Mouse (Mus musculus) intestine, embryonic 16.5 days (tissue): ENCODE measurements around the gene Gjd2. TPM values are rescaled to one million over a fixed set of nuclear protein-coding genes. Genes with fewer than 3 reads are reported as not detected.

Experiments used
- ATAC-seq: fragments of 200-750 bp; cut with Nextera tagmentation; 2 replicates; pipeline ENCODE4 v1.8.0; 2017; ENCODE audit warnings: moderate TSS enrichment, moderate library complexity
- H3K27ac ChIP-seq: fragments of 300-500 bp; sonication (generic); 2 replicates; pipeline ENCODE4 v1.5.1; 2014; ENCODE audit warnings: mild to moderate bottlenecking, low read length
- H3K27me3 ChIP-seq: fragments of 300-500 bp; sonication (generic); replicated peaks from 2 replicates; pipeline ENCODE4 v1.6.1; 2014; ENCODE audit warnings: low read length, control low read depth, mixed read lengths; ENCODE audit not compliant: control insufficient read depth, insufficient read depth
- H3K36me3 ChIP-seq: fragments of 300-500 bp; sonication (generic); 2 replicates; pipeline ENCODE4 v1.6.1; 2014; ENCODE audit warnings: low read length, control low read depth; ENCODE audit not compliant: control insufficient read depth, insufficient read depth
- H3K4me1 ChIP-seq: fragments of 300-500 bp; sonication (generic); 2 replicates; pipeline ENCODE4 v1.6.1; 2014; ENCODE audit warnings: low read length, control low read depth, mixed read lengths; ENCODE audit not compliant: control insufficient read depth, insufficient read depth
- H3K4me2 ChIP-seq: fragments of 300-500 bp; sonication (generic); 2 replicates; pipeline ENCODE4 v1.6.1; 2014; ENCODE audit warnings: low read depth, low read length, control low read depth
- H3K4me3 ChIP-seq: fragments of 300-500 bp; sonication (generic); 2 replicates; pipeline ENCODE4 v1.5.1; 2014; ENCODE audit warnings: mild to moderate bottlenecking, low read length
- H3K9ac ChIP-seq: fragments of 300-500 bp; sonication (generic); 2 replicates; pipeline ENCODE4 v1.6.1; 2014; ENCODE audit warnings: low read depth, low read length
- H3K9me3 ChIP-seq: fragments of 300-500 bp; sonication (generic); 2 replicates; pipeline ENCODE4 v1.6.1; 2016; ENCODE audit warnings: low read length, control low read depth; ENCODE audit not compliant: control insufficient read depth
- WGBS: fragments of 180-500 bp; shearing (Covaris S2); extraction: QIAGEN DNeasy Blood & Tissue Kit; methylation state at CpG from one replicate; pipeline ENCODE4 v1.1.7; 2014; 5-methylcytosine and 5-hydroxymethylcytosine counted together
- polyA plus RNA-seq: library from polyadenylated mRNA; unstranded; fragments of >200 nt; fragmentation: Nextera tagmentation; extraction: Ambion mirVana; gene quantifications from 2 replicates; pipeline ENCODE4 v1.2.1, GENCODE M21; 2015

The Gjd2 gene
- polyA plus RNA-seq, 1 experiment from 2014 or later, result 0.59 TPM

GRCm38 (mm10) chr2:114019474-114020209 is 6.2 kb upstream of the Gjd2 start:
- no peaks in the 10 kb centered on the region for H3K9me3 ChIP-seq
- no peak overlapping the region for H3K27ac ChIP-seq
- ATAC-seq, result no peak
- H3K4me1 ChIP-seq, result no peaks in the 10 kb centered on the region
- H3K4me3 ChIP-seq, result no peak overlapping the region
- no peaks in the 10 kb centered on the region for H3K36me3 ChIP-seq
- H3K4me2 ChIP-seq, result no peak overlapping the region
- 80% methylated on average over 11 of the region's 11 CpGs for WGBS
- no peak overlapping the region for H3K9ac ChIP-seq
- peaks cover 5% of the 10 kb centered on the region; the same call in 1 of the 2 replicates for H3K27me3 ChIP-seq

- Histone ChIP-seq H3K9me3 (no peaks in the 10 kb centered on the region), H3K27me3 (peaks cover 20% of the 10 kb centered on the region), H3K4me3 (no peak overlapping the region), H3K36me3 (no peaks in the 10 kb centered on the region), H3K27ac (no peak overlapping the region), H3K9ac (no peak overlapping the region), H3K4me2 (no peak overlapping the region), H3K4me1 (peaks cover 5% of the 10 kb centered on the region; the same call in 1 of the 2 replicates)
- 30% methylated on average over 10 of the region's 10 CpGs for WGBS
- no peak for ATAC-seq
These were observed 4.7 kb upstream of the Gjd2 start for GRCm38 (mm10) chr2:114018136-114018535.

GRCm38 (mm10) chr2:114014839-114015238 is 1.4 kb upstream of the Gjd2 start:
- ATAC-seq, result no peak
- H3K4me3 ChIP-seq, result no peak overlapping the region
- H3K9ac ChIP-seq, result no peak overlapping the region
- H3K27ac ChIP-seq, result no peak overlapping the region
- peaks cover 5% of the 10 kb centered on the region; the same call in 1 of the 2 replicates for H3K4me1 ChIP-seq
- 77% methylated on average over 6 of the region's 6 CpGs for WGBS
- no peaks in the 10 kb centered on the region for H3K36me3 ChIP-seq
- H3K27me3 ChIP-seq, result peaks cover 29% of the 10 kb centered on the region
- H3K9me3 ChIP-seq, result no peaks in the 10 kb centered on the region
- H3K4me2 ChIP-seq, result no peak overlapping the region

- H3K27me3 ChIP-seq, result peaks cover 29% of the 10 kb centered on the region
- no peak overlapping the region for H3K9ac ChIP-seq
- H3K36me3 ChIP-seq, result no peaks in the 10 kb centered on the region
- H3K9me3 ChIP-seq, result no peaks in the 10 kb centered on the region
- H3K27ac ChIP-seq, result no peak overlapping the region
- 1% methylated on average over 13 of the region's 13 CpGs for WGBS
- H3K4me1 ChIP-seq, result peaks cover 5% of the 10 kb centered on the region; the same call in 1 of the 2 replicates
- H3K4me2 ChIP-seq, result peak overlapping the region; percentile 70
- no peak for ATAC-seq
- H3K4me3 ChIP-seq, result peak overlapping the region; percentile 43
These were observed 427 bp upstream of the Gjd2 start for GRCm38 (mm10) chr2:114013846-114014245.

- ATAC-seq, result peak; percentile 28; the same call in 1 of the 2 replicates
- H3K4me2 ChIP-seq, result peak overlapping the region; percentile 70
- 3% methylated on average over 19 of the region's 19 CpGs for WGBS
These were observed 639 bp downstream of the Gjd2 start for GRCm38 (mm10) chr2:114012749-114013211.

GRCm38 (mm10) chr2:114011838-114012237 is 1.6 kb downstream of the Gjd2 start:
- Histone ChIP-seq H3K27me3 (peaks cover 29% of the 10 kb centered on the region), H3K27ac (no peak overlapping the region), H3K9ac (no peak overlapping the region), H3K36me3 (no peaks in the 10 kb centered on the region), H3K9me3 (no peaks in the 10 kb centered on the region), H3K4me3 (no peak overlapping the region), H3K4me2 (no peak overlapping the region), H3K4me1 (peaks cover 5% of the 10 kb centered on the region; the same call in 1 of the 2 replicates)
- ATAC-seq, result no peak
- 54% methylated on average over 4 of the region's 4 CpGs for WGBS

More at GRCm38 (mm10) chr2:114012749-114013211, 639 bp downstream of the Gjd2 start:
- H3K9ac ChIP-seq, result no peak overlapping the region
- H3K4me3 ChIP-seq, result peak overlapping the region; percentile 43
- H3K36me3 ChIP-seq, result no peaks in the 10 kb centered on the region
- H3K9me3 ChIP-seq, result no peaks in the 10 kb centered on the region
- H3K27ac ChIP-seq, result no peak overlapping the region
- H3K4me1 ChIP-seq, result peaks cover 5% of the 10 kb centered on the region; the same call in 1 of the 2 replicates
- peaks cover 29% of the 10 kb centered on the region for H3K27me3 ChIP-seq

GRCm38 (mm10) chr2:114008321-114008720 is 5.1 kb downstream of the Gjd2 start:
- Histone ChIP-seq H3K9me3 (no peaks in the 10 kb centered on the region), H3K27me3 (peaks cover 11% of the 10 kb centered on the region), H3K4me1 (peaks cover 1% of the 10 kb centered on the region; the same call in 1 of the 2 replicates), H3K4me3 (no peak overlapping the region), H3K4me2 (no peak overlapping the region), H3K9ac (no peak overlapping the region), H3K36me3 (no peaks in the 10 kb centered on the region), H3K27ac (no peak overlapping the region)
- WGBS, result 77% methylated on average over 2 of the region's 2 CpGs
- no peak for ATAC-seq

- WGBS, result 55% methylated on average over 8 of the region's 8 CpGs
- no peaks in the 10 kb centered on the region for H3K36me3 ChIP-seq
These were observed 15.9 kb downstream of the Gjd2 start for GRCm38 (mm10) chr2:113997484-113997883.

GRCm38 (mm10) chr2:113996930-113997329 is 16.5 kb downstream of the Gjd2 start:
- Histone ChIP-seq H3K36me3 (no peaks in the 10 kb centered on the region), H3K4me2 (no peak overlapping the region), H3K4me3 (no peak overlapping the region), H3K4me1 (no peaks in the 10 kb centered on the region), H3K9ac (no peak overlapping the region), H3K9me3 (no peaks in the 10 kb centered on the region), H3K27me3 (no peaks in the 10 kb centered on the region; the same call in 1 of the 2 replicates), H3K27ac (no peak overlapping the region)
- no peak for ATAC-seq

More at GRCm38 (mm10) chr2:113997484-113997883, 15.9 kb downstream of the Gjd2 start:
- no peak overlapping the region for H3K27ac ChIP-seq
- no peaks in the 10 kb centered on the region for H3K27me3 ChIP-seq
- H3K4me2 ChIP-seq, result no peak overlapping the region
- no peaks in the 10 kb centered on the region for H3K9me3 ChIP-seq
- no peak overlapping the region for H3K9ac ChIP-seq
- H3K4me1 ChIP-seq, result no peaks in the 10 kb centered on the region
- H3K4me3 ChIP-seq, result no peak overlapping the region
- ATAC-seq, result no peak
